Mouse (Mus musculus): ENCODE data around the gene Bms1.

Bms1 gene

GRCm38 (mm10) chr6:118419050-118419920, at the start of gene Bms1:
Bms1 (minus strand) TSS chr6:118419474.
- peak; percentile 96 for DNase-seq

GRCm38 (mm10) chr6:118462069-118462705, 42.9 kb upstream of the Bms1 start:
- DNase-seq, result no peak

GRCm38 (mm10) chr6:118457726-118458125, 38.5 kb upstream of the Bms1 start:
- DNase-seq, result no peak

GRCm38 (mm10) chr6:118455042-118455631, 35.9 kb upstream of the Bms1 start, which contains the start of gene Zfp248:
Zfp248 (minus strand) TSS chr6:118455528.
- DNase-seq, result peak; percentile 92

- no peak for DNase-seq
Measured at GRCm38 (mm10) chr6:118454452-118454851, 35.2 kb upstream of the Bms1 start.

- no peak for DNase-seq
Measured at GRCm38 (mm10) chr6:118431502-118431901, 12.2 kb upstream of the Bms1 start.

- no peak for DNase-seq
Measured at GRCm38 (mm10) chr6:118426666-118427065, 7.4 kb upstream of the Bms1 start.

GRCm38 (mm10) chr6:118410428-118410827, 8.8 kb downstream of the Bms1 start:
- DNase-seq, result no peak

GRCm38 (mm10) chr6:118408510-118408909, 10.8 kb downstream of the Bms1 start:
- DNase-seq, result no peak

GRCm38 (mm10) chr6:118406421-118406820, 12.9 kb downstream of the Bms1 start:
- DNase-seq, result no peak

- no peak for DNase-seq
Measured at GRCm38 (mm10) chr6:118390746-118391145, 28.5 kb downstream of the Bms1 start.

GRCm38 (mm10) chr6:118385962-118386361, 33.3 kb downstream of the Bms1 start:
- no peak for DNase-seq

GRCm38 (mm10) chr6:118381234-118381633, 38.0 kb downstream of the Bms1 start:
- DNase-seq, result no peak

- no peak for DNase-seq
Measured at GRCm38 (mm10) chr6:118380630-118381029, 38.6 kb downstream of the Bms1 start.

GRCm38 (mm10) chr6:118379451-118380167, 39.7 kb downstream of the Bms1 start:
- DNase-seq, result peak; percentile 67

- no peak for DNase-seq
Measured at GRCm38 (mm10) chr6:118377611-118378010, 41.7 kb downstream of the Bms1 start.

GRCm38 (mm10) chr6:118376023-118376422, 43.3 kb downstream of the Bms1 start:
- DNase-seq, result peak; percentile 39

- no peak for DNase-seq
Measured at GRCm38 (mm10) chr6:118375457-118375856, 43.8 kb downstream of the Bms1 start.

- DNase-seq, result no peak
Measured at GRCm38 (mm10) chr6:118375026-118375425, 44.2 kb downstream of the Bms1 start.

GRCm38 (mm10) chr6:118373294-118373693, 46.0 kb downstream of the Bms1 start:
- DNase-seq, result peak; percentile 40

GRCm38 (mm10) chr6:118372794-118373193, 46.5 kb downstream of the Bms1 start:
- no peak for DNase-seq

- no peak for DNase-seq
Measured at GRCm38 (mm10) chr6:118367502-118367901, 51.8 kb downstream of the Bms1 start.

GRCm38 (mm10) chr6:118366196-118366595, 53.1 kb downstream of the Bms1 start:
- no peak for DNase-seq

Data from kidney, postnatal 14 days (tissue).